Mouse (Mus musculus): ENCODE measurements at regions not wholly inside any gene's neighbourhood (a gene's known extent, or its start where the extent isn't known, plus 50 kb on each side); places are given as distances from the start of the nearest gene placed in this dataset.
"Not testable (repeated sequence)": the region's sequence is repeated elsewhere in the genome, so short reads cannot be mapped to it uniquely, and the experiment has no call there.

DNA sequence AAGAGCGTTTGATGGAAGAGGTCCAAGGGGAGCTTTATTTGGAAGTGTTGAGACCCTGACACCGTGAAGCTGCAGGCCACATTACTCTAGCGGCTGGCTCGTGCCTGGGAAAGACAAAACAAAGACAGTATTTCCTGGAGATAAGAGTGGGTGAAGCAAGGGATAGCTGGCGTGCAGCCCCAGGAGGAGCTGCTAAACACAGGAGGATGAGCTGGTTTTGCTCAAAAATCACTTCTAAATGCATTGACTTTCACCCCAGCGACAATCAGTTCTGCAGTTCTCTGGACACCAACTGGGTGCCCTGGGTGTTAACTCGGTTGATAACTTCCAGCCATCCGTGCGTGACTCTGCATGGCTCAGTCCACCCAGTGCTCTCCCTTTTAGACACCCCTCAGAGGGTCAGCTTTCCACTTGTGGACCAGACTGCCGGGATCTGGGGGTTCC, 190.8 kb upstream of the Daam1 start:
- no peak overlapping the region for H3K4me2 ChIP-seq
- H3K4me3 ChIP-seq: no peak overlapping the region
- no peak for ATAC-seq (ENCODE audit: low read depth)
- no peak overlapping the region for H3K27ac ChIP-seq (replicated peaks)
- 64% methylated on average over 10 of the region's 10 CpGs for WGBS
- H3K9me3 ChIP-seq: no peaks in the 10 kb centered on the region
- H3K27me3 ChIP-seq: no peaks in the 10 kb centered on the region
- peaks cover 19% of the 10 kb centered on the region for H3K4me1 ChIP-seq (replicated peaks)
- no peak overlapping the region for H3K9ac ChIP-seq
- H3K36me3 ChIP-seq: no peaks in the 10 kb centered on the region

DNA sequence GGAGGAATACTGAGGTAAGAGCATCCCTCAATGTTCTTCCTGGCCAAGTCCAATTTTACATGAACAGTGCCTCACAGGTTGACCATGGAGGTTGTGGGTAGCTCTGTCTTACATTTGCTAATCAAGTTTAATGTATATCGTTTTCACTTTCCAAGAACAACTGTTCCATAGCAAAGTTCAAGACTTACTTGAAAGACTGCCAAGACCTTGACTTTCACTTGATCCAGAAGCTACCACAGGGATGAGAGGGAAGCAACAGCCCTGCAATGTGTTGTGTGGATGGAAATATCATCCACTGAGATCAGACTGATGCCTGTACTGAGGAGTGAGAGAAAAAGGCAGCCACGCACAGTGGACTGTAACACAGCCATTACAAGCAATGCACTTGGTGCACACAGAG, 189.4 kb upstream of the Daam1 start:
- H3K27me3 ChIP-seq: no peaks in the 10 kb centered on the region
- H3K4me3 ChIP-seq: no peak overlapping the region
- H3K36me3 ChIP-seq: no peaks in the 10 kb centered on the region
- no peak overlapping the region for H3K27ac ChIP-seq (replicated peaks)
- peaks cover 19% of the 10 kb centered on the region for H3K4me1 ChIP-seq (replicated peaks)
- H3K9me3 ChIP-seq: no peaks in the 10 kb centered on the region
- 91% methylated on average over 2 of the region's 2 CpGs for WGBS
- no peak overlapping the region for H3K4me2 ChIP-seq
- no peak for ATAC-seq (ENCODE audit: low read depth)
- no peak overlapping the region for H3K9ac ChIP-seq

DNA sequence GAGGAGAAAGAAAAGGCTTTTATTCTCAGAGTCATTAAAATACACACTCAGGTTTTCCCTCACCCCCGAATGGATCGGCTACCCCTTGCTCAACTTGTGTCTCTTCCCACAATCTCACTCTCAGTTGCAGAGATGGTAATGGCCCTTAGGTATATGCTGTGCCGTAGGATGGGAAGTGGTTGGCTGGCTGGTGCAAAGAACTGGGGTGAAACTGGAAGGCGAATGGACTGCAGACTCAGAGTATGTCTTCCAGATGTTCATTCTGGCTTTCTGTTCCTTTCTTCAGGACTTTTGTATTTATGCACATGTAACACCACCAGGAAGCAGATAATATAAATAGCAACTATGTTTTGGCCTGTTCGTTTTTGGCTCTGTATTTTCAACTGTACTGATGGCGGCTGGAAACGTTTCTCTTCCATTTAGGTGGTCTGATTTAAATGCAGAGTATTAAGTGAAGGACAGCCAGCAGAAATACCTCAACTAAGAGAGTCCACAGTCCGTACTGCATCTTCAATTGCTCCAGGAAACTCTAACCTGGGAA, 188.0 kb upstream of the Daam1 start:
- Histone ChIP-seq H3K4me1 (replicated peaks) (peaks cover 19% of the 10 kb centered on the region), H3K9me3 (no peaks in the 10 kb centered on the region), H3K27me3 (no peaks in the 10 kb centered on the region), H3K27ac (replicated peaks) (no peak overlapping the region), H3K4me3 (no peak overlapping the region), H3K36me3 (no peaks in the 10 kb centered on the region), H3K9ac (no peak overlapping the region), H3K4me2 (no peak overlapping the region)
- WGBS: 77% methylated on average over 8 of the region's 8 CpGs
- no peak for ATAC-seq (ENCODE audit: low read depth)

DNA sequence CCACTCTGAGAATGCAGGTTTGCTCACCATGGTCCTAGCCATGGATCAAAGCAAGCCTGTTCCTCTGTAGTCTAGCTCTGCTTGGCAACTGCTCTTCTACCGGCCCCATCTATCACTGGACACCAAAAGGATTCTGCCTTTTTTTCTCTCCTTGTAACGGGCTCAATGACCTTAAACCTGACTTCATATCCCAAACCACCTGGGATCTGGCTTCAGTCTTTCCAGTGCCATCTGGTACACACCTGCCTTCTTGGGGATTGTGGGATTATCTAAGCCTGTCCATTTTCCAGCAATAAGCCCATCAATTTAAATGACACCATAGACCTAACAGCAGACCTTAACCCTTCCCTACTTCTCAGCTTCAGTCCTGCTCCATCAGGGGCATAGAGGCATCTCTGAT, 179.6 kb upstream of the Daam1 start:
- Histone ChIP-seq H3K4me2 (no peak overlapping the region), H3K4me1 (replicated peaks) (no peaks in the 10 kb centered on the region), H3K27ac (replicated peaks) (no peak overlapping the region), H3K9ac (no peak overlapping the region), H3K36me3 (no peaks in the 10 kb centered on the region), H3K4me3 (no peak overlapping the region), H3K9me3 (no peaks in the 10 kb centered on the region), H3K27me3 (no peaks in the 10 kb centered on the region)
- no peak for ATAC-seq (ENCODE audit: low read depth)
- WGBS: 62% methylated on average over 2 of the region's 2 CpGs

DNA sequence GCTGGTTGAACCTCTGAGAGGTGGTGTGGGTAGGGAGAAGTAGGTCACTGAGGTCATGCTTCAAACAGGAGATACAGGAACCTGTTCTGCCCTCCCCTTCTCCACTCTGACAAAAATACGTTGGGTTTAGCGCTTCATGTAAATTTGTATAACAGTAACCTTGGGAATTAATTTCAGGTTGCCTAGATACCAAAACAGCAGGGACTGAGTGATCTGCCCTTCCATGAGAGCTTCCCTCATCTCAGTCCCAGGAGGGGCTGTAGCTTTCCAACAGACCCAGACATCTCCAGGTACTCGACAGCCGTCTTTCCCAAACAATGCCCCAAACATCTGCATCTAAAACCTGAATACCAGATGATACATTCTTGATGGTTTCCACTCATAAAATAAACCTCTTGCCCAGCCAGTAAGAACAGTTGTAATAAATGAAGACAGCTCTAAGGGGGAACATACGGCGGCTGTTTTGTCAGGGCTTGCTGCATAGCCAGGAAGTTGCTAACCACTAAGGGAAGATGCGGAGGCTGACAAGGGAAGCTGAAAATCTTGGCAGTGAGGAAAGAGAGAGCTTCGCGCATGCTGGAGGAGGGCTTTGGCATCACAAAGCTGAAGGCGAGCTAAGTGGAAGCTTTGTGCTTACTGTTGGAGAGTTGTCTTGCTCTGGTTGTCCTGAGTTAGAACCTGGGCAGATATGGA, 137.4 kb upstream of the Daam1 start:
- peaks cover 5% of the 10 kb centered on the region; the same call in 1 of the 2 replicates for H3K4me1 ChIP-seq (replicated peaks)
- H3K36me3 ChIP-seq: no peaks in the 10 kb centered on the region
- H3K4me3 ChIP-seq: no peak overlapping the region
- H3K4me2 ChIP-seq: no peak overlapping the region
- no peak overlapping the region for H3K9ac ChIP-seq
- 74% methylated on average over 10 of the region's 10 CpGs for WGBS
- H3K27ac ChIP-seq (replicated peaks): no peak overlapping the region
- no peaks in the 10 kb centered on the region for H3K27me3 ChIP-seq
- ATAC-seq (ENCODE audit: low read depth): no peak
- no peaks in the 10 kb centered on the region for H3K9me3 ChIP-seq

DNA sequence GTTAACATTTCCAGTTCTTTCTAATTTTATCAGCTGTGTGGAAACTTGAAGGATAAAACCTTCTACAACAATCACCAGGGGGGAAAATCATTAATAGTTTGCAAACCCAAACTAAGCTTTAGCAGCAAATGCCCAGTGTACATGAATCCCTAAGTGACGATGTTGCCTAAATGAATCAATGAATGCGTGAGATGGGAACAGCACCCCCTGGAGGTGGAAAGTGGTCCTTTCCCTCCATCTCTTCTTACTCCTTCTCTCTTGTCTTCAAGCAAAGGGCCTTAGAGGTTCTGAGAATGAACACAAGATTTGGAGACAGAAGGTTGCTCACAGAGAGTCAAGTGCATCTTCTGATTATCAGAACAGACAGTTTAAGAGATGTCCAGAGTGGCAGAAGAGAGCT, 129.1 kb upstream of the Daam1 start:
- ATAC-seq (ENCODE audit: low read depth): no peak
- H3K4me2 ChIP-seq: no peak overlapping the region
- no peak overlapping the region for H3K9ac ChIP-seq
- no peak overlapping the region for H3K4me3 ChIP-seq
- no peak overlapping the region for H3K27ac ChIP-seq (replicated peaks)
- H3K27me3 ChIP-seq: no peaks in the 10 kb centered on the region
- WGBS: 81% methylated on average over 2 of the region's 2 CpGs
- H3K9me3 ChIP-seq: peaks cover 4% of the 10 kb centered on the region; the same call in 1 of the 2 replicates
- no peaks in the 10 kb centered on the region for H3K4me1 ChIP-seq (replicated peaks)
- H3K36me3 ChIP-seq: no peaks in the 10 kb centered on the region

DNA sequence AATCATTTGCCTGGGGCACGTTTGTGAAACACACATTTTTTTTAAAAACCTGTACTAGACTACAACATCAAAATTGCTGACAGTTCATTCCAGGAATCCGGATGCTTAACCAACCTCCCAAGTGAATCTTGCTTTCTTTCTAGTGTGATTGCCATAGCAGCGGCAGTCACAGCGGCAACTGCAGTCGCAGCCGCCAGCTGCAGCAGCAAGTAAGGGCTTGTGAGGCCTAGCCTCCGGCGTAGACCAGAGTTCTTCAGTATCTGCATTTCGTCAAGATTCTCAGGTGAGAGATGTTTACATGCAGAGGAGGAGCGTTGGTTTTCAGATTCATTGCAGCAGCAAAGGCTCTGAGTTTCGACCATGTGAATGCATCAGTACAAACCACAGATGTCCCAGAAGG, 128.7 kb upstream of the Daam1 start:
- Histone ChIP-seq H3K4me3 (no peak overlapping the region), H3K27ac (replicated peaks) (no peak overlapping the region), H3K4me1 (replicated peaks) (no peaks in the 10 kb centered on the region), H3K36me3 (no peaks in the 10 kb centered on the region), H3K9ac (no peak overlapping the region), H3K27me3 (no peaks in the 10 kb centered on the region), H3K4me2 (no peak overlapping the region), H3K9me3 (peaks cover 4% of the 10 kb centered on the region; the same call in 1 of the 2 replicates)
- 81% methylated on average over 11 of the region's 11 CpGs for WGBS
- no peak for ATAC-seq (ENCODE audit: low read depth)

DNA sequence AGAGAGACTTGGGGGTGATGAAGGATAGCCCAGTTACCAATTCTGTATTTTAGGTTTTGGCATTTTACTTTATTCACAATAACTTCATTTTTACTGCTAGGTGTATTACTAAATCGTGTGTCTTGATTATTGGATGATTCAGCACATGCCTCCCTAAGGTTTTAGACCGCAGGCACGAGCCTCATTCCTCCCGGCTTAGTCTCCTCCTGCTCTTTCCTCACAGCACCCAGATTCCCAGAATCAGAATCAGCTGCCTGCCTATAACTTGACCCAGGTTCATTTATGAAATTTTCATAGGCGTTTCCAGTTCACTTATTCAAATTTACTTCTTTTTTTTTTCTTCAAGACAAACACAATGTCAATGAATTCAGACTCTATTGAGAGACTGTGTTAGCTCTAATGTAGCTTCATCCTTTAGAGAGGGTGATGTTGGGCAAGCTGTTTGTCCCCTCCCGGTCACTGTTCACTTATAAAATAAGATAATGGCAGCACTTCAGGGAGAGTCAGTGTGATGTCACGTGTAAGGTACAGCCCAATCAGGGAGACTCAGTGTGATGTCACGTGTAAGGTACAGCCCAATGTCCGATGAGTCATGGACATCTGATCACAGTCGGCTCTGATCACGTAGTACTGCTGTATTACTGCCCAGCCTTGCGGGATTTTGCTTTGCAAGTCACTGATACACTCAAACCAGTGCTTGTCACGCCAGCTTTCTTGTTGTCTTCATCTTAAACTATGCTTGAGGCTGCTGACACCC, 127.6 kb upstream of the Daam1 start:
- Histone ChIP-seq H3K9me3 (peaks cover 4% of the 10 kb centered on the region; the same call in 1 of the 2 replicates), H3K36me3 (no peaks in the 10 kb centered on the region), H3K4me2 (no peak overlapping the region), H3K9ac (no peak overlapping the region), H3K4me3 (no peak overlapping the region), H3K4me1 (replicated peaks) (0 out of 2 replicates have a peak, but pooled peaks cover 3% of the 10 kb centered on the region), H3K27ac (replicated peaks) (no peak overlapping the region), H3K27me3 (no peaks in the 10 kb centered on the region)
- no peak for ATAC-seq (ENCODE audit: low read depth)
- WGBS: 90% methylated on average over 13 of the region's 13 CpGs

DNA sequence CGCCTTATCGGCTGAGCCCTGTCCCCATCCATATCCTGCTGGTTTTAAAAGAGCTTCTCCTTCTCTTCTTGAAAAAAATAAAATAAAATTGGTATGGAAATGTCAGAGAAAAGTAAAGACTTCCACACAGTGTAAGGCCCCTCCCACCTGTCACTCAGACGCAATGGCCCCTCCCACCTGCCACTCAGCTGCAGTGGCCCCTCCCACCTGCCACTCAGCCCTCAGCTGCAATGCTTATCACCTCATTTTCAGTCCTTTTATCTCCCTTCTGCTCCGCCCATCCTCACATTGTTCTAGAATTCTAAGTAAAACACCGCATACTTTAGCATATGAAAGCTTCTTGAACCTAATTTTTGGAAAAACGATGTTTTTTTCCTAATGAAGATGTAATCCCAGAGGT, 126.4 kb upstream of the Daam1 start:
- no peak overlapping the region for H3K9ac ChIP-seq
- 78% methylated on average over 6 of the region's 6 CpGs for WGBS
- 0 out of 2 replicates have a peak, but pooled peaks cover 3% of the 10 kb centered on the region for H3K4me1 ChIP-seq (replicated peaks)
- ATAC-seq (ENCODE audit: low read depth): no peak
- H3K4me2 ChIP-seq: no peak overlapping the region
- H3K36me3 ChIP-seq: no peaks in the 10 kb centered on the region
- H3K27me3 ChIP-seq: no peaks in the 10 kb centered on the region
- H3K4me3 ChIP-seq: no peak overlapping the region
- no peak overlapping the region for H3K27ac ChIP-seq (replicated peaks)
- no peaks in the 10 kb centered on the region for H3K9me3 ChIP-seq

DNA sequence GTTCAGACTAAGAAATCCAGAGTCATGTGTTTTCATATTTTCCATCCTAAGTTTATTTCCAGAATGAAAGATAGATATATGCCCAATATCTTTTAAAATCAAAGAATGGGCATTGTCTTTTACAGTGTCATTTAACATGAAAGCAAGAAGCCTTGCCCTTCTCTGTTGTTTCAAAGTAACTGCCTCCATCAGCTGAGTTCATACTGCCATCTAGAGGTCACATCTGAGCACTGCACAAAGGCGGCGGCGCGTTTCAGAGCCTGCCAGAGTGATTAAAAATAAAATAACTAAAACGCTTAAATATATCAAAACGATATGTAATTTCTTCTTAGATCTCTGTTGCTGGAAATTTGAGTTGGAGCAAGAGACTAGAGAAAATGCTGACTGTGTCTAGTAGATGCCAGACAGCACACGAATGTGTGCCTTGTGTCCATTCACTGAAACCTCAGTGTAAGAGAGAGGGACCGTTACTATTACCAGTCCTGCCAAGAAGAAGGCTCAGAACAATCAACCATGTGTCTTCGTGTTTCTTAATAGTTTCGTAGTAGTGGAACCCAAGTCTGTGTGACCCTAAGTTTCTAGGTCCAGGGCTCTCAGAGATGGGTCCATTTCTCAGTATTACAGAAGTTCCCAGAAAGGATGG, 123.0 kb upstream of the Daam1 start:
- Histone ChIP-seq H3K4me3 (no peak overlapping the region), H3K4me2 (no peak overlapping the region)
- ATAC-seq (ENCODE audit: low read depth): peak; percentile 59; the same call in 1 of the 2 replicates

DNA sequence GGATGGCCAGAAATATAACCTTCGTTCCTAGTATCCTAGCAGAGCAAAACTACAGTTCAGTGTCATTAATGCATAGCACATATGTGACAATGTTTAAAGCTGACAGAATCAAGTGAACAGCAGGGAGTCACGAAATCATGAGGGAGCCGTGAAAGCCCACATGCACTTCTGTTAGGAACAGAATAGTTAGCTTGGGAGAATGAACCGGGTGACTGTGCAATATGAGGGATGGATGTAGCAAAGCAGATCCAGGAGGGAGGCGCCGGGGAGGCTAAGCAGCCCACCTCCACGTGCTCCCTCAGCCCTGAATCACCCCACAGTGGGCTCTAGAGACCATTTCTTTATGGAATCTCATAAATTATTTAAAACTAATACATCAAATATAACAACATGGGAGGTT, 116.3 kb upstream of the Daam1 start:
- Histone ChIP-seq H3K27me3 (no peaks in the 10 kb centered on the region), H3K9me3 (no peaks in the 10 kb centered on the region), H3K9ac (no peak overlapping the region), H3K4me3 (no peak overlapping the region), H3K36me3 (no peaks in the 10 kb centered on the region), H3K4me2 (no peak overlapping the region), H3K4me1 (replicated peaks) (0 out of 2 replicates have a peak, but pooled peaks cover 3% of the 10 kb centered on the region), H3K27ac (replicated peaks) (no peak overlapping the region)
- ATAC-seq (ENCODE audit: low read depth): no peak; the same call in 1 of the 2 replicates
- 51% methylated on average over 7 of the region's 7 CpGs for WGBS

More for the DNA sequence above, 123.0 kb upstream of the Daam1 start:
- Histone ChIP-seq H3K4me1 (replicated peaks) (0 out of 2 replicates have a peak, but pooled peaks cover 3% of the 10 kb centered on the region), H3K9me3 (no peaks in the 10 kb centered on the region), H3K9ac (no peak overlapping the region), H3K27ac (replicated peaks) (no peak overlapping the region), H3K27me3 (no peaks in the 10 kb centered on the region), H3K36me3 (no peaks in the 10 kb centered on the region)
- WGBS: 25% methylated on average over 10 of the region's 10 CpGs

DNA sequence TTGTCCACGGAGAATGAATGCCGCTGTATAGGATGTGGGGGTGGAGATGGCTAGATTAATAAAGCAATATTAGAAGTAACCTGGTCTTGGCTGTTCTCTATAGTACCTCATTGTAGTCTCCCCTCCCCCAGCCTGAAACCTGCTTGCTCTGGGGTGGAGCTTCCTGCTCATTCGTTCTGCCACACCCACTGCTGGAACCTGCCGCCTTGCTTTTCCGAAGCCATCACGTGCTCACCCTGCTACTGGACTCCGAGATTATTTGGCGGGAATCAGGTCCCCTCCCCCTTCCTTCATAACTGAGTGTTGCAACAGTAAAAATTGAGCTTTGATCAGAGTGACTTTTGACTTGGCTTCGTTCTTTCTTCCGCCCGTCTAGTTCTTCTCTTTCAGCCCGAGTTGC, 112.5 kb upstream of the Daam1 start:
- WGBS: 73% methylated on average over 12 of the region's 12 CpGs
- H3K4me3 ChIP-seq; H3K27ac ChIP-seq (replicated peaks); H3K9ac ChIP-seq; H3K27me3 ChIP-seq; H3K36me3 ChIP-seq; H3K4me1 ChIP-seq (replicated peaks); ATAC-seq (ENCODE audit: low read depth); H3K9me3 ChIP-seq; H3K4me2 ChIP-seq: not testable (repeated sequence)

Measured in neural tube, embryonic 13.5 days (tissue).